Mouse (Mus musculus): Measurements from ENCODE around the gene Bach2. TPM values are rescaled to one million over a fixed set of nuclear protein-coding genes. Genes with fewer than 3 reads are reported as not detected.

Bach2 gene
- polyA plus RNA-seq, 1 experiment, result 57.6 TPM

DNA sequence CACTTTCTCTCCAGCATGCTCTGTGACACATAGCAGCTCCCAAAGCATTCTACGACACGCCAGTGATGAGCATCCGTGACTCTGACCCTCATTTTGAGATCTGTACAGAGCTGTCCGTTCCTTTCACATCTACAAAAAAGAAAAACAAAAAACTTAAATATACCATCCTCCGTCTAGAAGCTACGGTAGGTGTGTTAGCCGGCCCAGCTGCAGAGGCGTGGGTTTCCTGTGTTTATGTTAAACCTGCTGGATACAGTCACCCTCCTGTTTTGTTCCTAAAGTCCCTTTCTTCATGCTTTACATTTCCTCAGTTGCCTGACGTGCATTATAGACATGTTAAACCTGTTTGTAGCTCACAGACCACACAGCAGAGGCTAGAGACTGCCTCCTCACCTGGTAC is 150.0 kb downstream of the Bach2 start:
- Histone ChIP-seq H3K4me3 (replicated peaks; ENCODE audit: control insufficient read depth, low read depth, low read length) (no peak overlapping the region), H3K27ac (ENCODE audit: control insufficient read depth, insufficient read depth, low read depth, low read length, poor library complexity) (no peak overlapping the region), H3K4me1 (ENCODE audit: control insufficient read depth, insufficient read depth, low read length) (peaks cover 4% of the 10 kb centered on the region)
- 45% methylated on average over 9 of the region's 9 CpGs for WGBS
- TF ChIP-seq POLR2A (IDR thresholded peaks at IDR 0.05; ENCODE audit: borderline replicate concordance, control insufficient read depth, low read depth, low read length) (no peak), CTCF (IDR thresholded peaks at IDR 0.05; ENCODE audit: control insufficient read depth, insufficient read depth, low read length) (no peak)

DNA sequence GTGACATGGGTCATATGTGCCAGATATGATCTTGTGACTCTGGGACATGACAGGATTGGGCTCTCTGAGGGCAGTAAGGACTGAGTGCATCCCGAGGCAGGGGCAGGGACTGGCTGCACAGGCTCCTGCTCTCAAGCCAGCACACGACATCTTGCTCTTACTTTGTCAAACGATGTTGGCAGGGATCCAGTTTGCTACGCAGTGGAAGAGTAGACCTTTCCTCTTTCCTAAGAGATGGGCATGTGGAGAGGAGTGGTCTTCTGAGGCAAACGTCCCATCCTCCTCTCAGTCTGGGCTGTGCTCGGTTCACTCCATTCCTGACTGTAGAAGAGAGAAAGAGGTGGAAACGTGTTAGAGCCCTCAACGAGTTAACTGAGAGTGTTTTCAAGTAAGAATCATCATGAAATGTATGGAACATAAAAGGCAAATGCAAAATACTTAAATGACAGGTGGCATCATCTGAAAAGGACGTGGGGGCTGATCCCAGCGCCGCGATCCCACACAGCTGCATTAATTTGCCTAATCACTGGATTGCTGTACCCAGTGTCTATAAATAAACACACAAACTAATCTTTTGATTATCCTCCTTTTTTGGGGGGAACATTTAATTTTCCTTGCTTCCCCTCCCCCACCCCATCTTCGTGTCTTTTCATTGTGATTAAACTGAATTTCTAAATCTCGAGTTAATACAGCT is 150.7 kb downstream of the Bach2 start:
- no peak overlapping the region for H3K27ac ChIP-seq (ENCODE audit: control insufficient read depth, insufficient read depth, low read depth, low read length, poor library complexity)
- WGBS, result 55% methylated on average over 14 of the region's 14 CpGs
- no peak overlapping the region for H3K4me3 ChIP-seq (replicated peaks; ENCODE audit: control insufficient read depth, low read depth, low read length)
- H3K4me1 ChIP-seq (ENCODE audit: control insufficient read depth, insufficient read depth, low read length), result peaks cover 4% of the 10 kb centered on the region
- TF ChIP-seq CTCF (IDR thresholded peaks at IDR 0.05; ENCODE audit: control insufficient read depth, insufficient read depth, low read length) (no peak), POLR2A (IDR thresholded peaks at IDR 0.05; ENCODE audit: borderline replicate concordance, control insufficient read depth, low read depth, low read length) (no peak)

DNA sequence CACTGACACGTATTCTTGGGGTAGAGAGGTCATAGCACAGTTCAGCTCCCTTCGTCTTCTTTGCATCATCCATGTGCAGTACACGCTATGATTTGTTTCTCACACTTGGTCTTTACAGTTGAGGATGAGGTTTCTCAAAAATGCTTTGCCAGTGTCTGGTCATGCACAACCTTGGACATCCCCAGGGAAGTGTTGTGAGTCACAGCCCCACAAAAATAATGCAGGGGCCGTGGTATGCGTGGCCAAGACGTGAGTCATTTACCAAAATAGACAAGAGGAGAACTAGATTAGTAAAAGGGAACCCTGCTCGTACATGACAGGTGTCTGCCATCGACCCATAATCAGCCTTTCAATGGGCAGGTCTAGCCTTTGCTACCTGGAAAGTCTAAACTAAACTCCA is 152.7 kb downstream of the Bach2 start:
- peaks cover 4% of the 10 kb centered on the region for H3K4me1 ChIP-seq (ENCODE audit: control insufficient read depth, insufficient read depth, low read length)
- no peak overlapping the region for H3K27ac ChIP-seq (ENCODE audit: control insufficient read depth, insufficient read depth, low read depth, low read length, poor library complexity)
- 62% methylated on average over 8 of the region's 8 CpGs for WGBS
- no peak overlapping the region for H3K4me3 ChIP-seq (replicated peaks; ENCODE audit: control insufficient read depth, low read depth, low read length)
- TF ChIP-seq CTCF (IDR thresholded peaks at IDR 0.05; ENCODE audit: control insufficient read depth, insufficient read depth, low read length) (no peak), POLR2A (IDR thresholded peaks at IDR 0.05; ENCODE audit: borderline replicate concordance, control insufficient read depth, low read depth, low read length) (no peak)

DNA sequence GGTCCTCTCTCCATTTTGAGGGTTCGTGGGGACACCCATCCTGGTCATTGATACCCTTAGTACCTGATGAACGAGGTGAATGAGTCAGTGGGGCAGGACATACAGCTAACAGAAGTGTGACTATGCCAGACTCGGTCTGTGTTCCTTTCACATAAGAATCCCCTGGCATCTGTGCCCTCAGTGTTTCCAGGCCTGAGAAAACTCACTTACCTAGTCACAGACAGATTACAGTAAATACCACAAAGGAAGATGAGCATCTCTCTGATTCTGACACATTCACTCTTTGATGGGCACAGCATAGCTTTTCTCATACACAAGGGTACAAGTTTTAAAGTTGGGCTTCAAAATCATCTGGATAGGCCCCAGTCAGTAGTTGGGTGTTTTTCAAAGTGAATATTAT is 154.6 kb downstream of the Bach2 start:
- Histone ChIP-seq H3K27ac (ENCODE audit: control insufficient read depth, insufficient read depth, low read depth, low read length, poor library complexity) (no peak overlapping the region), H3K4me1 (ENCODE audit: control insufficient read depth, insufficient read depth, low read length) (peaks cover 1% of the 10 kb centered on the region; the same call in 1 of the 2 replicates), H3K4me3 (replicated peaks; ENCODE audit: control insufficient read depth, low read depth, low read length) (no peak overlapping the region)
- 75% methylated on average over 3 of the region's 3 CpGs for WGBS
- no peak for TF ChIP-seq CTCF (IDR thresholded peaks at IDR 0.05; ENCODE audit: control insufficient read depth, insufficient read depth, low read length)
- TF ChIP-seq POLR2A (IDR thresholded peaks at IDR 0.05; ENCODE audit: borderline replicate concordance, control insufficient read depth, low read depth, low read length), result no peak

DNA sequence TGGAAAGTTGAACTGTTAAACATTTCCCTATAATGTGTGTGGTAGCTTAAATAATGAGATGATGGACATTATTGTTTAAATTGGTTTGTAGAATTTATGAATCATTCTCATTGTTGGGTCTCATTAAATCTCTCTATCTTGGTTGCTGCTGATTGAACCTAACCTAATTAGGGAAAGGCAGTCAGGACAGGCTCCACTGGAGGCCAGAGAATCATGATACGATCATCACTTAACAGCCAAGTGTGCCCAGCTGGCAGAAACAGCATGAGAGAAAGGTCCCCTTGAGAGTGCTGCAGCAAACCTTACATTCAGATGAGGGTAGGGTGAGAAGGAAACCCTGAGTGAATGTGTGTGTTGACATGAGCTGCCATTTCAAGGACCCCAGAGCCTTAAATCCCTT is 155.3 kb downstream of the Bach2 start:
- Histone ChIP-seq H3K27ac (ENCODE audit: control insufficient read depth, insufficient read depth, low read depth, low read length, poor library complexity) (no peak overlapping the region), H3K4me3 (replicated peaks; ENCODE audit: control insufficient read depth, low read depth, low read length) (no peak overlapping the region), H3K4me1 (ENCODE audit: control insufficient read depth, insufficient read depth, low read length) (no peaks in the 10 kb centered on the region; the same call in 1 of the 2 replicates)
- TF ChIP-seq CTCF (IDR thresholded peaks at IDR 0.05; ENCODE audit: control insufficient read depth, insufficient read depth, low read length) (no peak), POLR2A (IDR thresholded peaks at IDR 0.05; ENCODE audit: borderline replicate concordance, control insufficient read depth, low read depth, low read length) (no peak)
- 78% methylated on average over 1 of the region's 1 CpGs for WGBS

DNA sequence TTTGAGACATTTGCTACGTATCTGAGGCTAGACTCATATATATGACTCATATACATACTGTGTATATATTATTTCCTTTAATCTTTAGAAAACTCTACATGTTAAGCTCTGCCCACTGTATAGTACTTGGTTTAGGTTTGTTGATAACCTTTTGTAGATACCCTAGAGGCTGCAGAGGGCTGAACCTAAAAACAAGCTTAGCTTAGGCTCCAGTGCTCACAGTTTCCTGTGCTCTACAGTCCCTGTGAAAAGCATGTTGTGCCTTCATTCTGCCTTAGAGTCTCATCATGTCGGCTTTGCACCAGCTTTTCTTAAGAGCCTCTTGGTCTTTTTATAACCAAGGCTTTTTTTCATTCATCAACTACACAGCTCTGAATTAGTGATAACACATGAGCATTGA is 156.2 kb downstream of the Bach2 start:
- Histone ChIP-seq H3K27ac (ENCODE audit: control insufficient read depth, insufficient read depth, low read depth, low read length, poor library complexity) (no peak overlapping the region), H3K4me3 (replicated peaks; ENCODE audit: control insufficient read depth, low read depth, low read length) (no peak overlapping the region), H3K4me1 (ENCODE audit: control insufficient read depth, insufficient read depth, low read length) (no peaks in the 10 kb centered on the region; the same call in 1 of the 2 replicates)
- WGBS, result 78% methylated on average over 2 of the region's 2 CpGs
- TF ChIP-seq CTCF (IDR thresholded peaks at IDR 0.05; ENCODE audit: control insufficient read depth, insufficient read depth, low read length), result no peak
- no peak for TF ChIP-seq POLR2A (IDR thresholded peaks at IDR 0.05; ENCODE audit: borderline replicate concordance, control insufficient read depth, low read depth, low read length)

DNA sequence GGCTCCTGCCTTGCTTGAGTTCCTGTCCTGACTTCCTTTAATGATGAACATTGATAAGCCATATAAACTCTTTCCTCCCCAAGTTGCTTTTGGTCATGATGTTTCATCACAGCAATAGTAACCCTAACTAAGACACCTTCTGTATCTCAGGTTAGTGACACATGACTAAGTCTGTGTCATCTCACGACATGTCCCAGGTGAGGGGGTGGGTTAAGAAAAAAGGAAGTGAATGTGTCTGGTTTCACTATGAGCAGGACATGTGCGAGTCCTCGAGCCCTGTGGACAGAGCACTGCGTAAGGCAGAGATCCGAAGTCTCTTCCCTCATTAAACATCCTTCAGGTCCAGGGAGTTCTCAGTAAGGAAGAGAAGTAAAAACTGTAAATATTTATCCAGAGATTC is 162.9 kb downstream of the Bach2 start:
- Histone ChIP-seq H3K4me1 (ENCODE audit: control insufficient read depth, insufficient read depth, low read length) (no peaks in the 10 kb centered on the region), H3K27ac (ENCODE audit: control insufficient read depth, insufficient read depth, low read depth, low read length, poor library complexity) (no peak overlapping the region), H3K4me3 (replicated peaks; ENCODE audit: control insufficient read depth, low read depth, low read length) (no peak overlapping the region)
- WGBS, result 70% methylated on average over 5 of the region's 5 CpGs
- no peak for TF ChIP-seq POLR2A (IDR thresholded peaks at IDR 0.05; ENCODE audit: borderline replicate concordance, control insufficient read depth, low read depth, low read length)
- no peak for TF ChIP-seq CTCF (IDR thresholded peaks at IDR 0.05; ENCODE audit: control insufficient read depth, insufficient read depth, low read length)

DNA sequence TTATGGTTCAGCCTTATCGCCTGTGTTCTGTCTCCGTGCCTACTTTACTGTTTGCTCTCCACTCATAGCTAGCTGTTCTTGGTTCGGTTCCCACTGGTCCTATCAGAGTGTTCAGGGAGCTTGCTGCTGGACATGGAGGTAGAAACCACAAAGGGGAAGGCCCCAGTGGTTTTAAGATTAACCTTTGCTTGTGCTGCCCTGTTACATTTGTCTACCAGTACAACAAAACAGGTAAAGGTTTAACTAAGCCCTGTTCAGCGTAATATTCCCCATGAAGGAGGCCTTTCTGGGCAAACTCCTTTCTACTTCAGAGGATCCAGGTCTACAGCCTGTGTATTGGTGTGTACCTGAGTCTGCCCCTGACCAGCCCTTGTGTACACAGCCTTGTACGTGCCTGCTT is 164.9 kb downstream of the Bach2 start:
- 70% methylated on average over 5 of the region's 5 CpGs for WGBS
- H3K4me1 ChIP-seq (ENCODE audit: control insufficient read depth, insufficient read depth, low read length), result no peaks in the 10 kb centered on the region
- no peak overlapping the region for H3K27ac ChIP-seq (ENCODE audit: control insufficient read depth, insufficient read depth, low read depth, low read length, poor library complexity)
- TF ChIP-seq CTCF (IDR thresholded peaks at IDR 0.05; ENCODE audit: control insufficient read depth, insufficient read depth, low read length), result no peak
- TF ChIP-seq POLR2A (IDR thresholded peaks at IDR 0.05; ENCODE audit: borderline replicate concordance, control insufficient read depth, low read depth, low read length), result no peak
- H3K4me3 ChIP-seq (replicated peaks; ENCODE audit: control insufficient read depth, low read depth, low read length), result no peak overlapping the region
